Mouse (Mus musculus) intestine, embryonic 14.5 days (tissue): ENCODE data around the gene Oaz3. TPM values are rescaled to one million over a fixed set of nuclear protein-coding genes. Genes with fewer than 3 reads are reported as not detected.
A peak's percentile ranks its signal among the peaks of the same experiment; 100 is the strongest.

Experiments
- ATAC-seq: fragments of 200-750 bp; cut with Nextera tagmentation; replicated peaks from 2 replicates; pipeline ENCODE4 v1.8.0; 2017; ENCODE audit warnings: low read depth, moderate number of reproducible peaks, moderate TSS enrichment, moderate library complexity; ENCODE audit not compliant: low FRiP score, low TSS enrichment
- DNase-seq: peaks from one replicate; pipeline ENCODE4 v3.0.0-alpha.2; 2018; ENCODE audit warnings: low spot score
- H3K27ac ChIP-seq: fragments of 300-500 bp; sonication (generic); 2 replicates; pipeline ENCODE4 v1.5.1; 2014; ENCODE audit warnings: low read depth, mild to moderate bottlenecking, control low read depth
- H3K27me3 ChIP-seq: fragments of 300-500 bp; sonication (generic); replicated peaks from 2 replicates; pipeline ENCODE4 v1.6.1; 2014; ENCODE audit warnings: low read length, control low read depth; ENCODE audit not compliant: control insufficient read depth, insufficient read depth
- H3K36me3 ChIP-seq: fragments of 300-500 bp; sonication (generic); 2 replicates; pipeline ENCODE4 v1.6.1; 2014; ENCODE audit warnings: low read length, control low read depth; ENCODE audit not compliant: control insufficient read depth, insufficient read depth
- H3K4me1 ChIP-seq: fragments of 300-500 bp; sonication (generic); replicated peaks from 2 replicates; pipeline ENCODE4 v1.6.1; 2014; ENCODE audit warnings: low read length, control low read depth, mixed read lengths; ENCODE audit not compliant: control insufficient read depth, insufficient read depth
- H3K4me2 ChIP-seq: fragments of 300-500 bp; sonication (generic); 2 replicates; pipeline ENCODE4 v1.6.1; 2014; ENCODE audit warnings: low read length
- H3K4me3 ChIP-seq: fragments of 300-500 bp; sonication (generic); 2 replicates; pipeline ENCODE4 v1.5.1; 2014; ENCODE audit warnings: low read depth, low read length, control low read depth, mixed read lengths
- H3K9ac ChIP-seq: fragments of 300-500 bp; sonication (generic); 2 replicates; pipeline ENCODE4 v1.6.1; 2014; ENCODE audit warnings: mild to moderate bottlenecking, low read length
- H3K9me3 ChIP-seq: fragments of 300-500 bp; sonication (generic); 2 replicates; pipeline ENCODE4 v1.6.1; 2016; ENCODE audit warnings: low read length, control low read depth; ENCODE audit not compliant: control insufficient read depth
- WGBS: fragments of 180-500 bp; shearing (Covaris S2); extraction: QIAGEN DNeasy Blood & Tissue Kit; methylation state at CpG from one replicate; pipeline ENCODE4 v1.1.7; 2014; 5-methylcytosine and 5-hydroxymethylcytosine counted together
- polyA plus RNA-seq: library from polyadenylated mRNA; unstranded; fragments of >200 nt; fragmentation: Nextera tagmentation; extraction: Ambion mirVana; gene quantifications from 2 replicates; pipeline ENCODE4 v1.2.1, GENCODE M21; 2014

Oaz3 gene
- polyA plus RNA-seq, result 0.26 and 0.51 TPM in 2 replicates

DNA sequence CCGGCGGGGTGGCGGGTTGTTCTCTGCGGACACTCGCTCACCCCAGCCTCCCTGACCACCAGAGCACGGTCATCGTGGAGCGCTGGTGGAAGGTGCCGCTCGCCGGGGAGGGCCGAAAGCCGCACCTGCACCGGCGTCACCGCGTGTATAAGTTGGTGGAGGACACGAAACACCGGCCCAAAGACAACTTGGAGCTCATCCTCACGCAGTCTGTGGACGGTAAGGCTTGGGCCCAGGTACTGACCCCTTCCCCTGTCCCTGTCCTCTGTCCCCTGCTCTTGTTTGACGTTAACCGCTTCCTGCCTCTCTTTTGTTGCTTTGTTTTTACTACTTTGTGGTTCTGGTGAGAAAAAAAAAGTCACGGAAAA, at the start of gene Oaz3:
Gene Oaz3 (minus strand): TSS at position 319 of the 368 bp plus-strand sequence.
- H3K27me3 ChIP-seq, result peaks cover 6% of the 10 kb centered on the region; the same call in 1 of the 2 replicates
- DNase-seq, result no peak
- peaks cover 7% of the 10 kb centered on the region for H3K4me1 ChIP-seq
- H3K4me3 ChIP-seq, result peak within 1 kb of the TSS; percentile 98
- H3K9me3 ChIP-seq, result no peaks in the 10 kb centered on the region
- H3K4me2 ChIP-seq, result peak within 1 kb of the TSS; percentile 65
- peak within 1 kb of the TSS; percentile 88 for H3K9ac ChIP-seq
- WGBS, result under 1% methylated on average over 24 of the region's 24 CpGs
- peak; percentile 53 for ATAC-seq
- peak within 1 kb of the TSS; percentile 43; the same call in 1 of the 2 replicates for H3K27ac ChIP-seq
- peaks cover 40% of the 10 kb centered on the region for H3K36me3 ChIP-seq

DNA sequence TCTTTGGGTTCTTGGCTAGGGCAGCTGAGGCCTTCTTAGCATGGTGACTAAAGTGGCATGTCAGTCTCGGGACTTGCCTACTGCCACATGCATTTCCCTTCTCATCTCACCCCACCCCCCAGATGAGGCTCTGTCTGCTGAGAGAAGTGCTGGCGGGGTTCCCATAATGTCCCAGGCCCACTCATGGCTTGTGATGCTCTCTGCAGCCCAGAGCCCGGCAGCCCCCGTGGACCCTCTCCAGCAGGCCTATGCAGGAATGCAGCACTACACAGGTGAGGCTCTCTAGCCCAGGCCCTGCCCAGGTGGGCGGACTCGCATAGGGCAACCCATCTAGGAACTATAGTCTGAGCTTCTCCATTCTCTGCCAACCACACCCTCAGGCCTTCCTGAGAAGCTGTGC, 43.9 kb upstream of the Oaz3 start:
- no peak overlapping the region for H3K4me3 ChIP-seq
- no peaks in the 10 kb centered on the region for H3K27me3 ChIP-seq
- DNase-seq (no peak), ATAC-seq (no peak)
- 71% methylated on average over 6 of the region's 6 CpGs for WGBS
- H3K9me3 ChIP-seq, result no peaks in the 10 kb centered on the region
- no peak overlapping the region for H3K4me2 ChIP-seq
- H3K4me1 ChIP-seq, result no peaks in the 10 kb centered on the region
- H3K36me3 ChIP-seq, result 0 out of 2 replicates have a peak, but pooled peaks cover 4% of the 10 kb centered on the region
- no peak overlapping the region for H3K27ac ChIP-seq
- no peak overlapping the region for H3K9ac ChIP-seq

- no peaks in the 10 kb centered on the region for H3K9me3 ChIP-seq
- H3K4me1 ChIP-seq, result no peaks in the 10 kb centered on the region
- H3K9ac ChIP-seq, result no peak overlapping the region
- no peak overlapping the region for H3K27ac ChIP-seq
- no peak for DNase-seq
- H3K4me3 ChIP-seq, result no peak overlapping the region
- no peak for ATAC-seq
- 74% methylated on average over 7 of the region's 7 CpGs for WGBS
- H3K4me2 ChIP-seq, result no peak overlapping the region
- no peaks in the 10 kb centered on the region for H3K36me3 ChIP-seq
- H3K27me3 ChIP-seq, result no peaks in the 10 kb centered on the region
These were observed 42.2 kb upstream of the Oaz3 start for GRCm38 (mm10) chr3:94485922-94486321.

GRCm38 (mm10) chr3:94483790-94484439, 40.2 kb upstream of the Oaz3 start:
- DNase-seq (peak; percentile 67), ATAC-seq (peak; percentile 51)
- Histone ChIP-seq H3K27me3 (peaks cover 5% of the 10 kb centered on the region; the same call in 1 of the 2 replicates), H3K9me3 (no peaks in the 10 kb centered on the region), H3K36me3 (no peaks in the 10 kb centered on the region), H3K9ac (no peak overlapping the region), H3K4me3 (no peak overlapping the region), H3K4me2 (no peak overlapping the region), H3K27ac (no peak overlapping the region), H3K4me1 (no peaks in the 10 kb centered on the region)
- 27% methylated on average over 20 of the region's 20 CpGs for WGBS

DNA sequence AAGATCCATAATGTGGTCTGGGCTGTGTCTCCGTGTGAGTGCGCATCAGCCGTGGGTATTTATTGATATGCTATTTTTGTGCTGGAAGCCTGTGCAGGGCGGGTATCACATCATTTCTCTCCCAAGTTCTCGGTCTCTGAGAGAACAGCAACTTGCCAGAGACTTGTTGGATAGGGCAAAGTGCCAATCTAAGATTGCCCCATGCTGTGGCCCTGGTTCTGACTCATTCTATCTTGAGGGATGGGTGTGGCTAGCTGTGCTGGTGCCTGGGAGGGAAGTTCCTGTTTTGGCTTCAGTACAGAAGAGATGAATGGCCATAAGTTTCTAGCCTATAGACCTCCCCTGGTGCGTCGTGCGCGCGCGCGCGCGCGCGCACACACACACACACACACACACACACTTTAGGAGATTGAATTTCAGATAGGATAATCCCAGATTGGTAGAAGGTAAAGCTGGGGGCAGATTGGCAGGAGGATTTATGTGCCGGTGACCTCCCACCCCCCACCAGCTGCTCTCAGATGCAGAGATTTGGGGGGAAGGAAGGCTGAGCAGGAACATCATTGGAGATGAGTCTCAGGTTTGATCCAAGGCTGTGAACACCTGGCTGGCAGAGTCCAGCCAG, 39.2 kb upstream of the Oaz3 start:
- 86% methylated on average over 17 of the region's 17 CpGs for WGBS
- DNase-seq, result no peak
- Histone ChIP-seq H3K4me2 (no peak overlapping the region), H3K27ac (no peak overlapping the region), H3K4me1 (no peaks in the 10 kb centered on the region), H3K27me3 (peaks cover 7% of the 10 kb centered on the region; the same call in 1 of the 2 replicates), H3K9ac (no peak overlapping the region), H3K9me3 (no peaks in the 10 kb centered on the region), H3K4me3 (no peak overlapping the region), H3K36me3 (no peaks in the 10 kb centered on the region)
- no peak for ATAC-seq

GRCm38 (mm10) chr3:94481429-94481828, 37.7 kb upstream of the Oaz3 start:
- 63% methylated on average over 4 of the region's 4 CpGs for WGBS
- no peak for ATAC-seq

DNA sequence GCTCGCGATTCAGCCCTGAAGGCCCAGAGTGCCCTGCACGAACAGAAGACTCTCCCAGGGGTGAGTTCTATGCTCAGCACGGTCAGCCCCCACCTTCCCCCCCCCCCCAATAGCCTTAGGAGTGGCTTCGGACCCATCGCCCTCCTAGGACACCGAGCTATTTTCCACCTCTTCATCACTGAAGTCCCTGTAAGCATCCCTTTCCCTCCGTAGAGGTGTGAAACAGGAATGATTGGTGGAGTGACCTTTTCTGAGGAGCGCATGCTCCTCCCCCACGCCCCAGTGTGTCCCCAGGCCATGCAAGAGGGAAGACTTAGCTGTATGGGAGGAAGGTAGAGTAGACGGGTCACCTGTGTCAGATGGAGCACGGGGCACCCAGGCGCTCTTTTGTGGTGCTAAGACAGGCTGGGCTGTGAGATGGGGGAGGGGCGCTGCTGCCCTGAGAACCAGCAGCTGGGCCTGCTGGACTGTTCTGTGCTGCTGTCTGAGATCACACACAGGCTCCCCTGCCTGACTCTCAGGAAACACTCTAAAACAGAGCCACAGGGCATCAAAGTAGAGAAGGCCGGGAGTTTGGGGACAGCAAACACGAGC, 36.7 kb upstream of the Oaz3 start, which contains the start of gene Riiad1:
Gene Riiad1 (minus strand): TSS at position 51 of the 594 bp plus-strand sequence.
- WGBS, result 12% methylated on average over 16 of the region's 16 CpGs
- H3K4me1 ChIP-seq, result 0 out of 2 replicates have a peak, but pooled peaks cover 9% of the 10 kb centered on the region
- H3K9me3 ChIP-seq, result no peaks in the 10 kb centered on the region
- H3K4me3 ChIP-seq, result peak within 1 kb of the TSS; percentile 16
- no peak within 1 kb of the TSS for H3K9ac ChIP-seq
- DNase-seq (no peak), ATAC-seq (no peak)
- no peak within 1 kb of the TSS for H3K27ac ChIP-seq
- H3K27me3 ChIP-seq, result peaks cover 7% of the 10 kb centered on the region; the same call in 1 of the 2 replicates
- H3K4me2 ChIP-seq, result peak within 1 kb of the TSS; percentile 38
- no peaks in the 10 kb centered on the region for H3K36me3 ChIP-seq

More at GRCm38 (mm10) chr3:94481429-94481828, 37.7 kb upstream of the Oaz3 start:
- H3K9me3 ChIP-seq, result no peaks in the 10 kb centered on the region
- no peak for DNase-seq
- H3K36me3 ChIP-seq, result no peaks in the 10 kb centered on the region
- H3K27ac ChIP-seq, result no peak overlapping the region
- H3K4me1 ChIP-seq, result 0 out of 2 replicates have a peak, but pooled peaks cover 4% of the 10 kb centered on the region
- no peak overlapping the region for H3K9ac ChIP-seq
- no peak overlapping the region for H3K4me3 ChIP-seq
- peaks cover 7% of the 10 kb centered on the region; the same call in 1 of the 2 replicates for H3K27me3 ChIP-seq
- H3K4me2 ChIP-seq, result no peak overlapping the region

GRCm38 (mm10) chr3:94479564-94479963, 35.8 kb upstream of the Oaz3 start:
- Histone ChIP-seq H3K4me1 (0 out of 2 replicates have a peak, but pooled peaks cover 9% of the 10 kb centered on the region), H3K4me3 (peak overlapping the region; percentile 16), H3K9ac (no peak overlapping the region), H3K36me3 (no peaks in the 10 kb centered on the region), H3K27me3 (peaks cover 7% of the 10 kb centered on the region; the same call in 1 of the 2 replicates), H3K9me3 (no peaks in the 10 kb centered on the region), H3K4me2 (peak overlapping the region; percentile 38), H3K27ac (no peak overlapping the region)
- 3% methylated on average over 11 of the region's 11 CpGs for WGBS
- ATAC-seq (no peak), DNase-seq (peak; percentile 76)
